Mouse (Mus musculus) adrenal gland, postnatal 25 days (tissue): ENCODE data around the gene Rnaseh1. TPM values are rescaled to one million over a fixed set of nuclear protein-coding genes. Genes with fewer than 3 reads are reported as not detected.

Experiments
- microRNA-seq, 2 experiments: library from miRNA; unstranded; fragments of <30 nt; microRNA quantifications; one replicate each; pipeline ENCODE4 v1.2.0; 2021
- total RNA-seq: library from RNA; stranded (reverse); gene quantifications from 2 replicates; pipeline ENCODE4 v1.2.3, GENCODE M21; 2021

The Rnaseh1 gene
- total RNA-seq, 1 experiment from 2014 or later, result 16.1 TPM

Small RNAs within 50 kb of the gene (microRNA-seq; reads per million reads assigned to microRNA genes)
- 0.69 to 1.8 reads per million in 2 experiments for gene Mir6937

Other genes with a start within 250 kb of the Rnaseh1 start
- gene Dcdc2c, start 97.2 kb upstream of the Rnaseh1 start, total RNA-seq, result 0.21 TPM in 1 of 2 replicates, not detected in the other
- not detected in 2 replicates for gene Allc, start 67.1 kb upstream of the Rnaseh1 start, total RNA-seq
- gene Colec11, start 26.2 kb upstream of the Rnaseh1 start, total RNA-seq, result 3.7 and 4.0 TPM in 2 replicates
- 380 and 399 TPM in 2 replicates for gene Rps7, start 13.6 kb upstream of the Rnaseh1 start, total RNA-seq
- gene Adi1, start 25.6 kb downstream of the Rnaseh1 start, total RNA-seq, result 79.7 and 98.2 TPM in 2 replicates
- gene Trappc12, start 100.9 kb downstream of the Rnaseh1 start, total RNA-seq, result 38.1 and 48.8 TPM in 2 replicates
- gene Eipr1, start 102.2 kb downstream of the Rnaseh1 start, total RNA-seq, result 17.2 and 18.1 TPM in 2 replicates